Mouse (Mus musculus): ENCODE results near the gene Gm13043. TPM values are rescaled to one million over a fixed set of nuclear protein-coding genes. Genes with fewer than 3 reads are reported as not detected.
"Not testable (repeated sequence)": the region's sequence is repeated elsewhere in the genome, so short reads cannot be mapped to it uniquely, and the experiment has no call there.

Gm13043 gene
- not detected in 2 replicates for total RNA-seq (2014; rRNA removed)
- polyA plus RNA-seq (2015; fragmentation: Nextera tagmentation; extraction: Ambion mirVana), result not detected in 2 replicates

- no peak for DNase-seq (ENCODE audit: low spot score)
- 81% methylated on average over 3 of the region's 3 CpGs for WGBS
- Histone ChIP-seq H3K27ac (ENCODE audit: low read depth, low read length) (no peak within 1 kb of the TSS), H3K9ac (replicated peaks; ENCODE audit: low read length, poor library complexity, severe bottlenecking) (no peak within 1 kb of the TSS), H3K9me3 (ENCODE audit: low read length) (no peaks in the 10 kb centered on the region), H3K4me2 (ENCODE audit: low read depth, low read length, poor library complexity, severe bottlenecking) (no peak within 1 kb of the TSS), H3K4me3 (ENCODE audit: low read depth, low read length) (no peak within 1 kb of the TSS), H3K36me3 (ENCODE audit: insufficient read depth, low read length) (no peaks in the 10 kb centered on the region), H3K27me3 (ENCODE audit: insufficient read depth, low read length) (no peaks in the 10 kb centered on the region), H3K4me1 (ENCODE audit: insufficient read depth, low read length) (no peaks in the 10 kb centered on the region)
- no peak for TF ChIP-seq CTCF (IDR thresholded peaks at IDR 0.05)
- ATAC-seq (ENCODE audit: low FRiP score), result no peak
Observed at GRCm38 (mm10) chr4:143511043-143511442, at the start of gene Gm13043. Gene Gm13043, plus strand, starts transcription at chr4:143511343.

GRCm38 (mm10) chr4:143535654-143536053 is 24.5 kb downstream of the Gm13043 start, which contains the start of gene Gm13040:
Gene Gm13040, plus strand, starts transcription at chr4:143535954.
- not testable (repeated sequence) for H3K9me3 ChIP-seq (ENCODE audit: low read length); H3K4me3 ChIP-seq (ENCODE audit: low read depth, low read length); H3K9ac ChIP-seq (replicated peaks; ENCODE audit: low read length, poor library complexity, severe bottlenecking); H3K4me1 ChIP-seq (ENCODE audit: insufficient read depth, low read length); DNase-seq (ENCODE audit: low spot score); H3K36me3 ChIP-seq (ENCODE audit: insufficient read depth, low read length); H3K4me2 ChIP-seq (ENCODE audit: low read depth, low read length, poor library complexity, severe bottlenecking); ATAC-seq (ENCODE audit: low FRiP score); H3K27ac ChIP-seq (ENCODE audit: low read depth, low read length); H3K27me3 ChIP-seq (ENCODE audit: insufficient read depth, low read length)
- no CpG with 5 or more reads among the region's 3 CpGs for WGBS

- not testable (repeated sequence) for H3K4me1 ChIP-seq (ENCODE audit: insufficient read depth, low read length); H3K9me3 ChIP-seq (ENCODE audit: low read length); H3K4me2 ChIP-seq (ENCODE audit: low read depth, low read length, poor library complexity, severe bottlenecking); H3K4me3 ChIP-seq (ENCODE audit: low read depth, low read length); H3K27ac ChIP-seq (ENCODE audit: low read depth, low read length); H3K9ac ChIP-seq (replicated peaks; ENCODE audit: low read length, poor library complexity, severe bottlenecking); H3K36me3 ChIP-seq (ENCODE audit: insufficient read depth, low read length); H3K27me3 ChIP-seq (ENCODE audit: insufficient read depth, low read length); DNase-seq (ENCODE audit: low spot score); ATAC-seq (ENCODE audit: low FRiP score)
- no CpG with 5 or more reads among the region's 3 CpGs for WGBS
Observed at GRCm38 (mm10) chr4:143551400-143551799, 40.3 kb downstream of the Gm13043 start, which contains the start of the genes BC080695 and Gm13057. Gene BC080695, plus strand, starts transcription at chr4:143551700. Gene Gm13057, plus strand, starts transcription at chr4:143551709.

Other genes with a start within 250 kb of the Gm13043 start
- 32.3 and 37.6 TPM in 2 replicates for gene Pdpn, start 211.8 kb upstream of the Gm13043 start, total RNA-seq (2014; rRNA removed)
- 33.6 and 35.2 TPM in 2 replicates for gene Pdpn, start 211.8 kb upstream of the Gm13043 start, polyA plus RNA-seq (2015; fragmentation: Nextera tagmentation; extraction: Ambion mirVana)
- 0.33 and 2.3 TPM in 2 replicates for gene Lrrc38, start 161.6 kb upstream of the Gm13043 start, total RNA-seq (2014; rRNA removed)
- 0.64 and 0.67 TPM in 2 replicates for gene Lrrc38, start 161.6 kb upstream of the Gm13043 start, polyA plus RNA-seq (2015; fragmentation: Nextera tagmentation; extraction: Ambion mirVana)
- gene Pramel1, start 116.9 kb upstream of the Gm13043 start, total RNA-seq (2014; rRNA removed), result not detected in 2 replicates
- not detected in 2 replicates for gene Pramel1, start 116.9 kb upstream of the Gm13043 start, polyA plus RNA-seq (2015; fragmentation: Nextera tagmentation; extraction: Ambion mirVana)
- 34.9 and 39.0 TPM in 2 replicates for gene Pramef8, start 98.9 kb upstream of the Gm13043 start, total RNA-seq (2014; rRNA removed)
- 16.1 and 17.0 TPM in 2 replicates for gene Pramef8, start 98.9 kb upstream of the Gm13043 start, polyA plus RNA-seq (2015; fragmentation: Nextera tagmentation; extraction: Ambion mirVana)
- gene Oog4, start 61.0 kb upstream of the Gm13043 start, total RNA-seq (2014; rRNA removed), result not detected in 2 replicates
- not detected in 2 replicates for gene Oog4, start 61.0 kb upstream of the Gm13043 start, polyA plus RNA-seq (2015; fragmentation: Nextera tagmentation; extraction: Ambion mirVana)
- gene Gm13040, start 24.6 kb downstream of the Gm13043 start, total RNA-seq (2014; rRNA removed), result not detected in 2 replicates
- not detected in 2 replicates for gene Gm13040, start 24.6 kb downstream of the Gm13043 start, polyA plus RNA-seq (2015; fragmentation: Nextera tagmentation; extraction: Ambion mirVana)
- gene BC080695, start 40.4 kb downstream of the Gm13043 start, total RNA-seq (2014; rRNA removed), result not detected in 2 replicates
- not detected in 2 replicates for gene BC080695, start 40.4 kb downstream of the Gm13043 start, polyA plus RNA-seq (2015; fragmentation: Nextera tagmentation; extraction: Ambion mirVana)
- gene Gm13057, start 40.4 kb downstream of the Gm13043 start, total RNA-seq (2014; rRNA removed), result not detected in 2 replicates
- gene Gm13057, start 40.4 kb downstream of the Gm13043 start, polyA plus RNA-seq (2015; fragmentation: Nextera tagmentation; extraction: Ambion mirVana), result not detected in 2 replicates
- not detected in 2 replicates for gene Gm13083, start 103.7 kb downstream of the Gm13043 start, total RNA-seq (2014; rRNA removed)
- not detected in 2 replicates for gene Gm13083, start 103.7 kb downstream of the Gm13043 start, polyA plus RNA-seq (2015; fragmentation: Nextera tagmentation; extraction: Ambion mirVana)
- not detected in 2 replicates for gene Gm13088, start 145.9 kb downstream of the Gm13043 start, total RNA-seq (2014; rRNA removed)
- gene Gm13088, start 145.9 kb downstream of the Gm13043 start, polyA plus RNA-seq (2015; fragmentation: Nextera tagmentation; extraction: Ambion mirVana), result not detected in 2 replicates
- gene Gm13089, start 191.4 kb downstream of the Gm13043 start, total RNA-seq (2014; rRNA removed), result not detected in 2 replicates
- gene Gm13089, start 191.4 kb downstream of the Gm13043 start, polyA plus RNA-seq (2015; fragmentation: Nextera tagmentation; extraction: Ambion mirVana), result not detected in 2 replicates
- not detected in 2 replicates for gene Gm13078, start 208.1 kb downstream of the Gm13043 start, total RNA-seq (2014; rRNA removed)
- not detected in 2 replicates for gene Gm13078, start 208.1 kb downstream of the Gm13043 start, polyA plus RNA-seq (2015; fragmentation: Nextera tagmentation; extraction: Ambion mirVana)